23 mouse cellular contexts compared by ENCODE assay signal in genomic region chr9:70523813-70524212, GRCm38 (mm10).
"Had no signal": no experiment of that assay in that cellular context is flagged by ENCODE, and none has a peak within 500 bp of the region (broad histone marks: within the 10 kb centered on the region; RNA-seq: fewer than 3 reads in every experiment).

No protein-coding gene starts in this region.

- H3K36me3 ChIP-seq: limb, embryonic 10.5 days; limb, embryonic 13.5 days; liver, embryonic 12.5 days; liver, embryonic 15.5 days; lung, embryonic 15.5 days; midbrain, embryonic 10.5 days; midbrain, embryonic 13.5 days; neural tube, embryonic 13.5 days; stomach, embryonic 15.5 days had no signal

- H3K9me3 ChIP-seq: limb, embryonic 10.5 days; limb, embryonic 13.5 days; liver, embryonic 12.5 days; liver, embryonic 15.5 days; lung, embryonic 15.5 days; megakaryocyte, embryonic 14.5 days; midbrain, embryonic 10.5 days; midbrain, embryonic 13.5 days; neural tube, embryonic 13.5 days; stomach, embryonic 15.5 days had no signal

- ATAC-seq: liver, embryonic 12.5 days; midbrain, embryonic 13.5 days; midbrain, embryonic 16.5 days had no signal

- H3K9ac ChIP-seq: limb, embryonic 13.5 days; liver, embryonic 12.5 days; liver, embryonic 15.5 days; lung, embryonic 15.5 days; midbrain, embryonic 13.5 days; neural tube, embryonic 13.5 days; stomach, embryonic 15.5 days had no signal

- H3K4me3 ChIP-seq: layer of hippocampus, adult 2 months; limb, embryonic 10.5 days; limb, embryonic 13.5 days; liver, embryonic 12.5 days; liver, embryonic 15.5 days; lung, embryonic 15.5 days; megakaryocyte, embryonic 14.5 days; midbrain, embryonic 10.5 days; midbrain, embryonic 13.5 days; myocyte; neural tube, embryonic 13.5 days; stomach, embryonic 15.5 days had no signal

- DNase-seq: kidney, postnatal 25 days; layer of hippocampus, adult 9-11 months; liver; lung, adult 18-20 months; lung, postnatal 10 days; lung, postnatal 36 days; retina, postnatal 1 day; right cerebral cortex, postnatal 25 days; spleen, adult 18-20 months had no signal

- H3K4me1 ChIP-seq: limb, embryonic 10.5 days; limb, embryonic 13.5 days; liver, embryonic 12.5 days; liver, embryonic 15.5 days; lung, embryonic 15.5 days; midbrain, embryonic 10.5 days; midbrain, embryonic 13.5 days; neural tube, embryonic 13.5 days; stomach, embryonic 15.5 days had no signal

- H3K27ac ChIP-seq: kidney, postnatal 0 days; layer of hippocampus, adult 2 months; limb, embryonic 10.5 days; limb, embryonic 13.5 days; liver, embryonic 12.5 days; liver, embryonic 15.5 days; lung, embryonic 15.5 days; midbrain, embryonic 10.5 days; midbrain, embryonic 13.5 days; neural tube, embryonic 13.5 days; stomach, embryonic 15.5 days had no signal

- H3K27me3 ChIP-seq: limb, embryonic 13.5 days; liver, embryonic 12.5 days; liver, embryonic 15.5 days; lung, embryonic 15.5 days; megakaryocyte, embryonic 14.5 days; midbrain, embryonic 13.5 days; neural tube, embryonic 13.5 days; stomach, embryonic 15.5 days had no signal

- H3K4me2 ChIP-seq: limb, embryonic 13.5 days; liver, embryonic 12.5 days; liver, embryonic 15.5 days; lung, embryonic 15.5 days; midbrain, embryonic 13.5 days; neural tube, embryonic 13.5 days; stomach, embryonic 15.5 days had no signal
